Mouse (Mus musculus) retina, postnatal 1 day (tissue): ENCODE data around the gene Aip.

Experiments used
- DNase-seq: peaks from one replicate; pipeline ENCODE4 v3.0.0-alpha.2; 2012

The Aip gene

GRCm38 (mm10) chr19:4108535-4108934, 17.1 kb downstream of the Aip start:
- no peak for DNase-seq

GRCm38 (mm10) chr19:4106654-4107053, 19.0 kb downstream of the Aip start:
- no peak for DNase-seq

GRCm38 (mm10) chr19:4104675-4105194, 20.9 kb downstream of the Aip start:
- DNase-seq: no peak

- no peak for DNase-seq
Measured at GRCm38 (mm10) chr19:4103792-4104191, 21.9 kb downstream of the Aip start.

- DNase-seq: no peak
Measured at GRCm38 (mm10) chr19:4103294-4103693, 22.4 kb downstream of the Aip start.

- DNase-seq: no peak
Measured at GRCm38 (mm10) chr19:4102626-4103025, 23.0 kb downstream of the Aip start.

GRCm38 (mm10) chr19:4102049-4102448, 23.6 kb downstream of the Aip start:
- DNase-seq: no peak

GRCm38 (mm10) chr19:4101466-4101865, 24.2 kb downstream of the Aip start:
- DNase-seq: peak; percentile 87

- peak; percentile 92 for DNase-seq
Measured at GRCm38 (mm10) chr19:4100718-4101261, 24.9 kb downstream of the Aip start.

- DNase-seq: peak; percentile 78
Measured at GRCm38 (mm10) chr19:4099837-4100717, 25.6 kb downstream of the Aip start, which contains the start of gene Pitpnm1. Gene Pitpnm1 (plus strand): TSS chr19:4099998.

GRCm38 (mm10) chr19:4099056-4099455, 26.6 kb downstream of the Aip start:
- DNase-seq: peak; percentile 94

- no peak for DNase-seq
Measured at GRCm38 (mm10) chr19:4098426-4098825, 27.2 kb downstream of the Aip start.

- no peak for DNase-seq
Measured at GRCm38 (mm10) chr19:4097441-4097825, 28.2 kb downstream of the Aip start.

GRCm38 (mm10) chr19:4096642-4097440, 28.8 kb downstream of the Aip start, which contains the start of gene Cdk2ap2:
Gene Cdk2ap2 (plus strand): TSS chr19:4097182.
- peak; percentile 98 for DNase-seq

GRCm38 (mm10) chr19:4095802-4096201, 29.9 kb downstream of the Aip start:
- no peak for DNase-seq

GRCm38 (mm10) chr19:4094774-4095303, 30.8 kb downstream of the Aip start:
- DNase-seq: no peak

GRCm38 (mm10) chr19:4094348-4094747, 31.3 kb downstream of the Aip start:
- DNase-seq: no peak

GRCm38 (mm10) chr19:4093772-4094171, 31.9 kb downstream of the Aip start:
- no peak for DNase-seq

- no peak for DNase-seq
Measured at GRCm38 (mm10) chr19:4092750-4093149, 32.9 kb downstream of the Aip start.

GRCm38 (mm10) chr19:4091383-4091782, 34.3 kb downstream of the Aip start:
- DNase-seq: no peak

GRCm38 (mm10) chr19:4090446-4090845, 35.2 kb downstream of the Aip start:
- no peak for DNase-seq

- peak; percentile 79 for DNase-seq
Measured at GRCm38 (mm10) chr19:4089128-4089527, 36.5 kb downstream of the Aip start.

- no peak for DNase-seq
Measured at GRCm38 (mm10) chr19:4088146-4088545, 37.5 kb downstream of the Aip start.
